Mouse (Mus musculus) telencephalon, adult 2 months (tissue): ENCODE data around the gene Rora.

ENCODE experiments used
- DNase-seq: peaks from one replicate; pipeline ENCODE4 v3.0.0-alpha.2; 2011; ENCODE audit warnings: low read depth, low spot score

The Rora gene

GRCm38 (mm10) chr9:68884451-68885035 lies 231.0 kb downstream of the Rora start:
- DNase-seq = peak; percentile 68

DNA sequence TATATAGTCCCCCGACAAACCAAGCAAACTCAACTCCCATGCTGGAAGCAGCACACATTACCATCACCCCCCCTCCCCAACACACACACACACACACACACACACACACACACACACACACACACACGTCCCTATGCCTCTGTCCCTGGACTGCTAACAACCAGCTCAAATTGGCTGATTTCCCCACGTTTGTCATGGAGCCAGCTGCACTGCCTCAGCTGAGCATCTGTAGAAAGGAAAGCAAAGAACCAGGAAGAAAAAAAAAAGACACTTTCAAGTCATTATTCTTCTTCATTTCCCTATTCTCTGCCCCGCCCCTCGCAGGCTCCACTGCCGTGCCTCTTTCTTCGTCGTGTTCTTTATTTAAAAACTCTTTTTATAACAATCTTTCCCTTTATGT lies 235.1 kb downstream of the Rora start:
- no peak for DNase-seq

- DNase-seq = no peak
Observed at GRCm38 (mm10) chr9:68891431-68891830, 237.8 kb downstream of the Rora start.

DNA sequence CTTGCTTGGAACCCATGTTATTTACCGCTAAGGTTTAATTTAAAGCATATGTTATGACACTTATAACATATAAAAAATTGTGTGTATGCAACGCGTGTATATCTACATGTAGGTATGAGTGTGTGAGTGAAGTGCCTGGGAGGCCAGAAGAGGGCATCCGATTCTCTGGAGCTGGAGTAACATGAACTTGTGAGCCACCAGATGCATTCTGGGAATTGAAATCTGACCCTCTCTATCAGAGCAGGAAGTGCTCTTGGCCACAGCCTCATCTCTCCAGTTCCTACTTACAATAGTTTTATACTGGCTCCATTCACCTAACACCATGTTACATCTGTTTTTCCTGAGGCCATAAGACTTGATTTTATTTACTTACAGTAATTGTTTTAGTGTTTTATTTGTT lies 238.8 kb downstream of the Rora start:
- DNase-seq = no peak

- DNase-seq = no peak
Observed at GRCm38 (mm10) chr9:68892859-68893258, 239.3 kb downstream of the Rora start.

- DNase-seq = no peak
Observed at GRCm38 (mm10) chr9:68898286-68898685, 244.7 kb downstream of the Rora start.

DNA sequence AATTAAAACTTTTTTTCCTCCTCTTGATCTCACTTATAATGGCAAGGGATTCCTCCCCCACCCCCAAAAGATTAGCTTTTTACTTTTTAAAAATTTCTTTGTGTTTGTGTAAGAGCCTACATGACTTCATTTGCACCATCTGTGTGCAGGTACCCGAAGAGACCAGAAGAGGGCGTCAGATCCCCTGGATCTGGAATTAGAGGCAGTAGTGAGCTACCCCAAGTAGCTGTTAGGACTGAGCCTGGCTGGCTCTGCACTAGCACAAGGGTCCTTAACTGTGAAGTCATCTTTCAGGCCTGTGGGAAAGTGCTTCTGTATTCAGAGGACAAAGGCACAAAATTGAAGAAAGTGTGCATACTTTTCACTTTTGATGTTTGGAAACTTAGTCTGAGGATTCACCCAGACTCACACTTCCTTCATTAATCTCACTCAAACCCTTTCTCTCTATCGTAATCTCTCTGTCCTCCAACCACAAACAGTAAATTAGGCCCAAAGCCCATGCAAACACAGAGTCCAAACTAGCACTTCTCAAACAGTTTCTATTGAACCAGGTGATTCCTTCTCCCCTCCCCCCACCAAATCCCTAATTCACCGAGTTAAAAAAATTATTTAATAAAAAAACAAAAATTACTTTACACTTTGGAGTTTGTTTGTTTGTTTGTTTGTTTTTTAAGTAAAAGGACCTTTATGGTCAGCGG lies 246.1 kb downstream of the Rora start:
- no peak for DNase-seq

- DNase-seq = no peak
Observed at GRCm38 (mm10) chr9:68906361-68906883, 252.8 kb downstream of the Rora start.

- DNase-seq = no peak
Observed at GRCm38 (mm10) chr9:68912483-68913151, 259.0 kb downstream of the Rora start.

DNA sequence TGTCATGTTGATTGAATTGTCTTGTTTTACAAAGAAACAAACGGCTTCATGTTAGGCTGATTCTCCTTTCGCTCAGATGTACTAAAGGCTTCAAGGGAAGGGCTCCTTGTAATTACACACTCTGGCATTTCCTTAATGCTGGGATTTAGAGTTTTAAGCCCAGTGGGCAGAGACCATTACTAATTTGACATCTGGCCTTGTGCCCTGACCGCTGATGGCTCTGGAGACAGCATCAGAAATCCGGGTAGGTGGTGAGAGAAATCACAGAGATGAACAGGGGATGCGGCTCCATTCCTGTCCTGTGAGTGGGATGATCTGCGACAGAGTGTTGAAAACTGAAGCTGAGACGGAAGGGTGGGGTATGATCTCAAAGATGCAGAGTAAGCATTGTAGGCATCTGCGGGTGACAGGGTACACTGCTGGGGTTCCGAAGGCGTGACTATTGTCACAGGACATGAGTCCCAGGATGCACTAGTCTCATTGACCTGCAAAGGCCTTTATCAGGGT lies 259.7 kb downstream of the Rora start:
- no peak for DNase-seq

DNA sequence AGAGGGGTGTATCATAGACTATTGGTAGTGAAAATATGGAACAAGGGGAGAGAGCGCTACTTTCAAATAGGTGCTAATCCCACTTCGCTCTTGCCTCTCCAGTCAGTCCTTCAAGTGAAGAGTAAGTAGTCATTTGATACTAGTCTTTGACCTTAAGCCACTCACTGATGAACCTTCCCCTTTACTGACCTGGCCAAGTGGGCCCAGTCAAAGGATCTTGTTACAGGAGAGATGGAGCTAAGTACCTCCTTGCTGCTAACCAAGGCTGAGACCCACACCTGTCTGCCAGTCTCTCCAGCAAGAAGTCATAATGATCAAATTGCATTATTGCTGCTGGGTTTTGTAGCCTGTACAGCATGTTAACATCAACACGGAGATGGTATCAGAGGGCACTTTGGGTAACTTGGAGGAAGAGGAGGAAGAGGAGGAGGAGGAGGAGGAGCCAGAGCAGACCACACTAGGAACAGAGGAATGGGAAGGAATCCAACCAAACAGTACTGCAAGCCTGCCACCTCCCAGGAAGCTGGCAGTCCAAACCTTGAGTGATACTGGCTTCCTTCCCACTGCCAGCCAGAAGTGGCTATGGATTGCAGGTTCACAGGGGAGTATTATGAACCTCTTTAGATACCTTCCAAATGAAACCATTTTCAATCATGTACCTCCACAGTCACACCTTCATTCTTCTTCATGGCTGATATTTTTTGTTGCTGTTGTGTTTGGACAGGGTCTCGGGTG lies 261.1 kb downstream of the Rora start:
- no peak for DNase-seq

- no peak for DNase-seq
Observed at GRCm38 (mm10) chr9:68916741-68917140, 263.2 kb downstream of the Rora start.

GRCm38 (mm10) chr9:68923128-68923601 lies 269.6 kb downstream of the Rora start:
- DNase-seq = peak; percentile 59

DNA sequence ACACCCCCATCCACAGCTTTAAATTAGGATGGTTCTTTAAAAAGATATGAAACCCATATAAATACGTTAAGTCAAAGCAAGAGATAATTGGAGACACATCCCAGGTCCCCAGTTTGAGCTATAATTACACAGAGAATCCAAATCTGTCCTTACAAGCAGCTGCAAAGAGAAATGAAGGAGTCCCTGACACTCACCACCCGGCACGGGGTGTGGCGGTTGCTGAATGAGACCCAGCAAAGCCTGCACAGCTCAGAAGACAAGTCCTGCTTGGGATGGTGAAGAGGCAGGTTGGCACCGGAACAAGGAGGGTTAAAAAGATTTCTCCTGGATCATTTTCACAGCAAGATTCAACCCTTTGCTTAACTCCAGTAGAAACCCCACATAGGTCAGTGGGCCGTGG lies 272.8 kb downstream of the Rora start:
- no peak for DNase-seq

- no peak for DNase-seq
Observed at GRCm38 (mm10) chr9:68933159-68933558, 279.6 kb downstream of the Rora start.

GRCm38 (mm10) chr9:68934238-68934637 lies 280.7 kb downstream of the Rora start:
- DNase-seq = no peak

DNA sequence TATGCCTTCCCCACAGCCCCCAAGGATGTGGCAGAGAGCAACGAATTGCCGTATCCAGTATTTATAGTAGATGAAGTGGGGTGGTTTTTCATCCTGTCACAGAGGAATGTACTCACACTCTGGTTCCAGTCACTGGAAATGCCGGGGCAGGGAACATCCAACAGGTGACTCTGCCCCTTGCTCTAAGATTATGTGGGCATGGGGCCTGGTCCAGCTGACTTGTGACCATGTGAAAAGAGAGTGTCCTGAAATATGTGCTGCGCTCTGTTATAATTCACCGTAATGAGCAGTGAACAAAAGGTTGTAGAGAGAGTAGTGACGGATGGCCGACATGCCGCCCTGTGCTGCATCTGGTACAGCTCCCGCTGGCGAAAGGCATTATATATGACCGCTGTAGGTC lies 282.0 kb downstream of the Rora start:
- DNase-seq = no peak

- peak; percentile 69 for DNase-seq
Observed at GRCm38 (mm10) chr9:68941037-68941436, 287.5 kb downstream of the Rora start.

DNA sequence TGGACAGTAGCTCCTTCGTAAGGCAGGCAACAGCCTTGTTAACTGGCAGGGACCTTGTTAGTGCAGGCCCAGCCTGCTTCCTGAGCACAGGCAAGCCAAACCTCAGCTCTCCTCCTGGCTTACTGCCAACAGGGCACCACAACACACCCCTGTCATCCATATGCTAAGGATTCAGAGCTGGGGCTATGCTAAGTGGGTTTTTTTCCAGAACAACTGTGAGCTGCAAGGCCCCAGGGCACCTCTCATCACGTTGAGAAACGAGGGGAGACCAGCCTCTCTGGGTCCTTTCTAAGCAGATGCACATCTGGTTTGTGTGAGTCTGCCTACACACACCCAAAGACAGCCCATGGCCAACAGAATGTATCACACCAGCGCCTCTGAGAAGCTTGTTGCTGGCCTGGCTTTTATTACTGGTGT lies 289.0 kb downstream of the Rora start:
- no peak for DNase-seq

DNA sequence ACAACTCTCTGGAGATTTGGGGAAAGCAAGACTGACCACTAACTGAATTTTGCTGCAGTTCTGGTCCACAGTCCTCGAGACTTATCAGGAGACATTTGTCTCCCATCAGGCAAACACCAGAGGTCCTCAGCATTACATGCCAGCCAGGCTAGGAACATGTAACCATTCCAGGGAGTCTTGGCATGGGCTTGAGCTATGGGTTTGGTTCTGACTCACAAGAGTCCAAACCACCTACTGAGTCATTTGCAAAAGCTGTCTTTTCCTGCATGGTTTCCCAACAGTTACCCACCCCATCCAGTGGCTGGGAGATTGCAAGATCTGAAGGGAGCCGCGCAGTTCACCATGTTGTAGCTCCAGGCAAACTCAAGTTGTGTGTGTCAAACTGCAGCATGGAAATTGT lies 290.4 kb downstream of the Rora start:
- DNase-seq = no peak

DNA sequence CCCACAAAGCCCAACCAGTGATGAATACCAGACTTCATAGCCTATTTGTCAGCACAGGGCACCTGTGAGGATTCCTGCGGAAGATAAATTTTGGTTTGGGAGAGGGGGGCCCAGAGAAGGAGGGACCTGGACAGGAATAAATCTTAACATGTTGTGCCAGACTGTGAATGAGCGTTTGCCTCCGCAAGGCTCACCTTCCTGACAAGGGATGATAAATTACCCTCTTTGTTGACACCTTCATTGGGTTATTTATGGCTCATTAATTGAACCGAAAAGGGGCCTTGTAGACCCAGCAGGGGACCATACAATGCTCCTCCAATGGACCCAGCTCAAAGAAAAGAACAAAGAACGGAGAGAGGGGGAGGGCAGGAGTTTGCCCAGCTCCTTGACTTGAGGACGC lies 294.1 kb downstream of the Rora start:
- no peak for DNase-seq

- no peak for DNase-seq
Observed at GRCm38 (mm10) chr9:68948141-68948540, 294.6 kb downstream of the Rora start.
